8 mouse cellular contexts compared by ENCODE assay signal in genomic region chr9:108852976-108853375, GRCm38 (mm10). TPM values are rescaled to one million over a fixed set of nuclear protein-coding genes. Genes with fewer than 3 reads are reported as not detected.
DNase-seq lines count a peak whose midpoint lies in the region; ATAC-seq and TF ChIP-seq lines count a peak whose summit lies in the region.

Gene Slc26a6, plus strand, starts transcription at chr9:108853283.

- ATAC-seq in hindbrain, embryonic 15.5 days (ENCODE audit: low FRiP score, low read depth) = no peak
- ATAC-seq in liver, postnatal 0 days = no peak
- ATAC-seq in stomach, postnatal 0 days (ENCODE audit: low FRiP score, low TSS enrichment) = no peak

- TF ChIP-seq EP300 in liver, postnatal 0 days (IDR thresholded peaks at IDR 0.05; ENCODE audit: low read depth) = no peak
- TF ChIP-seq EP300 in stomach, postnatal 0 days (optimal IDR thresholded peaks at IDR 0.05) = no peak

- H3K36me3 ChIP-seq in testis, adult 2 months (ENCODE audit: control insufficient read depth, insufficient read depth, low read length) = no peaks in the 10 kb centered on the region
- peaks cover 40% of the 10 kb centered on the region for H3K36me3 ChIP-seq in hindbrain, embryonic 15.5 days
- H3K36me3 ChIP-seq in liver, postnatal 0 days (replicated peaks; ENCODE audit: insufficient read depth, low read length) = 0 out of 2 replicates have a peak, but pooled peaks cover under 1% of the 10 kb centered on the region
- no peaks in the 10 kb centered on the region for H3K36me3 ChIP-seq in stomach, postnatal 0 days (ENCODE audit: control insufficient read depth, insufficient read depth, low read length)

- peak within 1 kb of the TSS; percentile 59 for H3K9ac ChIP-seq in hindbrain, embryonic 15.5 days
- peak within 1 kb of the TSS; percentile 75 for H3K9ac ChIP-seq in liver, postnatal 0 days (replicated peaks)
- H3K9ac ChIP-seq in stomach, postnatal 0 days (ENCODE audit: low read length) = peak within 1 kb of the TSS; percentile 57

- H3K4me3 ChIP-seq in testis, adult 2 months (ENCODE audit: control insufficient read depth, low read depth, low read length) = peak within 1 kb of the TSS; percentile 70
- H3K4me3 ChIP-seq in hindbrain, embryonic 15.5 days = peak within 1 kb of the TSS; percentile 69
- peak within 1 kb of the TSS; percentile 69 for H3K4me3 ChIP-seq in liver, postnatal 0 days (ENCODE audit: low read depth, low read length)
- peak within 1 kb of the TSS; percentile 53 for H3K4me3 ChIP-seq in stomach, postnatal 0 days (ENCODE audit: low read depth, low read length)

- 87% methylated on average over 3 of the region's 3 CpGs for WGBS in hindbrain, embryonic 15.5 days
- 77% methylated on average over 3 of the region's 3 CpGs for WGBS in liver, postnatal 0 days (ENCODE audit: insufficient replicate concordance)
- WGBS in stomach, postnatal 0 days = 79% methylated on average over 3 of the region's 3 CpGs

- H3K4me2 ChIP-seq in hindbrain, embryonic 15.5 days = peak within 1 kb of the TSS; percentile 67
- H3K4me2 ChIP-seq in liver, postnatal 0 days (ENCODE audit: low read depth, low read length) = peak within 1 kb of the TSS; percentile 100
- peak within 1 kb of the TSS; percentile 65 for H3K4me2 ChIP-seq in stomach, postnatal 0 days (replicated peaks; ENCODE audit: low read depth)

- no peaks in the 10 kb centered on the region for H3K27me3 ChIP-seq in testis, adult 2 months (ENCODE audit: control insufficient read depth, insufficient read depth, low read length)
- no peaks in the 10 kb centered on the region for H3K27me3 ChIP-seq in hindbrain, embryonic 15.5 days
- H3K27me3 ChIP-seq in liver, postnatal 0 days (ENCODE audit: insufficient read depth, low read length) = no peaks in the 10 kb centered on the region
- no peaks in the 10 kb centered on the region for H3K27me3 ChIP-seq in stomach, postnatal 0 days (ENCODE audit: control insufficient read depth, insufficient read depth, low read length)

- no peaks in the 10 kb centered on the region for H3K9me3 ChIP-seq in hindbrain, embryonic 15.5 days
- H3K9me3 ChIP-seq in liver, postnatal 0 days (ENCODE audit: low read length) = no peaks in the 10 kb centered on the region
- H3K9me3 ChIP-seq in stomach, postnatal 0 days (ENCODE audit: control insufficient read depth, low read length) = no peaks in the 10 kb centered on the region

- no peak for TF ChIP-seq CTCF in testis, adult 2 months (IDR thresholded peaks at IDR 0.05; ENCODE audit: control insufficient read depth, insufficient read depth, insufficient replicate concordance, low read depth, low read length)
- TF ChIP-seq CTCF in liver, postnatal 0 days (IDR thresholded peaks at IDR 0.05; ENCODE audit: low read depth) = no peak
- TF ChIP-seq CTCF in stomach, postnatal 0 days (IDR thresholded peaks at IDR 0.05; ENCODE audit: low read depth) = no peak

- H3K27ac ChIP-seq in testis, adult 2 months (ENCODE audit: control insufficient read depth, insufficient read depth, low read depth, low read length) = peak within 1 kb of the TSS; percentile 31; the same call in 1 of the 2 replicates
- H3K27ac ChIP-seq in hindbrain, embryonic 15.5 days (replicated peaks) = peak within 1 kb of the TSS; percentile 83
- H3K27ac ChIP-seq in liver, postnatal 0 days (ENCODE audit: low read depth) = peak within 1 kb of the TSS; percentile 80
- H3K27ac ChIP-seq in stomach, postnatal 0 days (replicated peaks) = peak within 1 kb of the TSS; percentile 76

- TF ChIP-seq POLR2A in testis, adult 2 months (IDR thresholded peaks at IDR 0.05; ENCODE audit: control insufficient read depth, low read depth, low read length) = no peak

- DNase-seq in testis, postnatal 14 days (ENCODE audit: low spot score) = no peak
- DNase-seq in gastrocnemius, adult 8-10 months (ENCODE audit: low spot score in 2 of 2) = peak; percentile 66 to 82
- DNase-seq in liver, postnatal 0 days = no peak
- no peak for DNase-seq in stomach, postnatal 0 days (ENCODE audit: low spot score)
- DNase-seq in right cerebral cortex, postnatal 36 days (ENCODE audit: low spot score in 2 of 2) = no peak
- DNase-seq in yolk sac, embryonic 10.5 days (ENCODE audit: low spot score) = no peak

- peaks cover 28% of the 10 kb centered on the region for H3K4me1 ChIP-seq in testis, adult 2 months (ENCODE audit: control insufficient read depth, insufficient read depth, low read length)
- peaks cover 17% of the 10 kb centered on the region for H3K4me1 ChIP-seq in hindbrain, embryonic 15.5 days (replicated peaks)
- peaks cover 22% of the 10 kb centered on the region for H3K4me1 ChIP-seq in liver, postnatal 0 days (ENCODE audit: insufficient read depth)
- H3K4me1 ChIP-seq in stomach, postnatal 0 days (replicated peaks; ENCODE audit: control insufficient read depth, insufficient read depth) = peaks cover 5% of the 10 kb centered on the region; the same call in 1 of the 2 replicates

RNA-seq across cellular contexts. Expression of gene Slc26a6, which starts in this region (rescaled TPM):
- 7.2 and 8.4 TPM in 2 replicates for polyA plus RNA-seq in testis, adult 2 months (2012; rRNA removed)
- total RNA-seq in gastrocnemius, adult 8-10 months (2022) = 10 to 100 TPM; 14.6 to 25.3 (median 16.4) TPM
- polyA plus RNA-seq in hindbrain, embryonic 15.5 days (2015; fragmentation: Nextera tagmentation; extraction: Ambion mirVana) = 19.5 and 22.1 TPM in 2 replicates
- 2.4 TPM in 2 replicates for polyA plus RNA-seq in liver, postnatal 0 days (2015; fragmentation: Nextera tagmentation; extraction: Ambion mirVana)
- polyA plus RNA-seq in stomach, postnatal 0 days (2015; fragmentation: Nextera tagmentation; extraction: Ambion mirVana) = 8.0 and 8.2 TPM in 2 replicates

Comparison
In these comparisons a context has a peak if more than half of its experiments do, and no peak if none do; other contexts are left out.
1. H3K27ac ChIP-seq: peak in every context shown above with its lines; median percentile 83 in hindbrain, embryonic 15.5 days; 80 in liver, postnatal 0 days; 76 in stomach, postnatal 0 days; 31 in testis, adult 2 months.
2. DNase-seq: peak in gastrocnemius, adult 8-10 months (2 of 2); none in testis, postnatal 14 days (single experiment), liver, postnatal 0 days (single experiment), stomach, postnatal 0 days (single experiment), right cerebral cortex, postnatal 36 days (0 of 2) and yolk sac, embryonic 10.5 days (single experiment).
3. Peak in every context shown above with its lines, with median percentiles within 50 percentile points of each other: H3K4me3 ChIP-seq, H3K4me2 ChIP-seq and H3K9ac ChIP-seq.